Mouse (Mus musculus) frontal cortex, postnatal 25 days (tissue): ENCODE results near the gene 1110051M20Rik.

Source experiments
- DNase-seq, 2 experiments: peaks; one replicate each; pipeline ENCODE4 v3.0.0; 2022; ENCODE audit warnings: low spot score in 2 of 2

Gene 1110051M20Rik

GRCm38 (mm10) chr2:91457656-91458251 lies 13.2 kb upstream of the 1110051M20Rik start:
- DNase-seq, result no peak

GRCm38 (mm10) chr2:91457259-91457655 lies 12.8 kb upstream of the 1110051M20Rik start, which contains the start of gene Lrp4:
Lrp4 (plus strand) TSS chr2:91457511.
- no peak for DNase-seq

- DNase-seq, result no peak
Observed at GRCm38 (mm10) chr2:91456491-91457100, 12.1 kb upstream of the 1110051M20Rik start.

- peak in 1 of 2 experiments; percentile 35 for DNase-seq
Observed at GRCm38 (mm10) chr2:91455826-91456225, 11.3 kb upstream of the 1110051M20Rik start.

- no peak for DNase-seq
Observed at GRCm38 (mm10) chr2:91454434-91454833, 9.9 kb upstream of the 1110051M20Rik start.

GRCm38 (mm10) chr2:91453231-91454075 lies 8.9 kb upstream of the 1110051M20Rik start:
- DNase-seq, result no peak

GRCm38 (mm10) chr2:91452658-91453057 lies 8.2 kb upstream of the 1110051M20Rik start:
- no peak for DNase-seq

- DNase-seq, result no peak
Observed at GRCm38 (mm10) chr2:91450316-91450715, 5.8 kb upstream of the 1110051M20Rik start.

- no peak for DNase-seq
Observed at GRCm38 (mm10) chr2:91449662-91450061, 5.2 kb upstream of the 1110051M20Rik start.

- DNase-seq, result no peak
Observed at GRCm38 (mm10) chr2:91442241-91442640, 2.3 kb downstream of the 1110051M20Rik start.

- no peak for DNase-seq
Observed at GRCm38 (mm10) chr2:91441715-91442114, 2.8 kb downstream of the 1110051M20Rik start.

- no peak for DNase-seq
Observed at GRCm38 (mm10) chr2:91440686-91441085, 3.8 kb downstream of the 1110051M20Rik start.

GRCm38 (mm10) chr2:91439876-91440275 lies 4.6 kb downstream of the 1110051M20Rik start:
- no peak for DNase-seq

- DNase-seq, result no peak
Observed at GRCm38 (mm10) chr2:91439271-91439670, 5.2 kb downstream of the 1110051M20Rik start.

- no peak for DNase-seq
Observed at GRCm38 (mm10) chr2:91437116-91437815, 7.2 kb downstream of the 1110051M20Rik start.

- DNase-seq, result no peak
Observed at GRCm38 (mm10) chr2:91436713-91437112, 7.8 kb downstream of the 1110051M20Rik start.

GRCm38 (mm10) chr2:91430600-91430919 lies 13.9 kb downstream of the 1110051M20Rik start:
- DNase-seq, result no peak

- no peak for DNase-seq
Observed at GRCm38 (mm10) chr2:91429915-91430599, 14.4 kb downstream of the 1110051M20Rik start.

- DNase-seq, result no peak
Observed at GRCm38 (mm10) chr2:91429146-91429545, 15.4 kb downstream of the 1110051M20Rik start.

- no peak for DNase-seq
Observed at GRCm38 (mm10) chr2:91426321-91426720, 18.2 kb downstream of the 1110051M20Rik start.

- no peak for DNase-seq
Observed at GRCm38 (mm10) chr2:91424061-91424720, 20.3 kb downstream of the 1110051M20Rik start.
